Mouse (Mus musculus): ENCODE measurements around the gene Ankrd13d. TPM values are rescaled to one million over a fixed set of nuclear protein-coding genes. Genes with fewer than 3 reads are reported as not detected.

The Ankrd13d gene
- polyA plus RNA-seq, 1 experiment: 1.7 TPM

DNA sequence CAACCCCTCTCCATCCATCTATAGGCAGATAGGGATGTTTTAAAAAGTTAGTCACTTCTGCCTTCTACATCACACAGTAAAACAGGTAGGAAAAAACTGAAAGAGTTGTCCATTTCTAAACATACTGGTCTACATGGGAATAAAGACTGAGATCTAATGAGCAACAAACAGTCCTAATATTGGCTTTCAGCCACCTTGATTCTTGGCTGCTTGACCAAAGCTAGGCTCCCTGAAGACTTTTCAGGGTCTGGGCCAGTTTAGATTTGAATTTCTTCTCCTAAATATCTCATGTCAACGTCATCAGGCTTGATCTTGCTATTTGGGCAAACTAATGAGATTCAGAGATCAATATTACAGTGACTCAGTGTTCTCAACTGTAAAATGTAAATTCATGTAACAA lies 43.9 kb upstream of the Ankrd13d start:
- Histone ChIP-seq H3K36me3 (ENCODE audit: control insufficient read depth, insufficient read depth) (peaks cover 68% of the 10 kb centered on the region), H3K4me2 (ENCODE audit: low read depth) (no peak overlapping the region), H3K79me2 (ENCODE audit: control insufficient read depth, insufficient read depth) (peaks cover 19% of the 10 kb centered on the region), H3K4me3 (no peak overlapping the region), H3K27me3 (ENCODE audit: control insufficient read depth, insufficient read depth, insufficient read length) (no peaks in the 10 kb centered on the region), H3ac (ENCODE audit: control insufficient read depth, insufficient read length) (no peak overlapping the region)
- TF ChIP-seq POLR2AphosphoS2 (IDR thresholded peaks at IDR 0.05; ENCODE audit: insufficient read length, low read depth): no peak
- no peak for TF ChIP-seq POLR2A (IDR thresholded peaks at IDR 0.05; ENCODE audit: insufficient read length, low read depth)
- TF ChIP-seq REST (IDR thresholded peaks at IDR 0.05; ENCODE audit: insufficient read depth, insufficient read length): no peak
- no peak for TF ChIP-seq CEBPB (IDR thresholded peaks at IDR 0.05; ENCODE audit: insufficient read depth, poor library complexity, severe bottlenecking)
- TF ChIP-seq SRF (IDR thresholded peaks at IDR 0.05; ENCODE audit: control insufficient read depth, insufficient read length, low read depth): no peak
- no peak for TF ChIP-seq MYOD1 (IDR thresholded peaks at IDR 0.05; ENCODE audit: control insufficient read depth in 1 of 3, insufficient read length in 2 of 3, low read depth in 2 of 3)
- TF ChIP-seq MYOG (IDR thresholded peaks at IDR 0.05; ENCODE audit: control insufficient read depth in 1 of 3, insufficient read depth in 1 of 3, insufficient read length in 2 of 3, low read depth in 2 of 3): no peak
- TF ChIP-seq USF1 (IDR thresholded peaks at IDR 0.05; ENCODE audit: low read depth): no peak
- no peak for TF ChIP-seq TCF3 (IDR thresholded peaks at IDR 0.05; ENCODE audit: insufficient read length, low read depth)
- TF ChIP-seq E2F4 (IDR thresholded peaks at IDR 0.05; ENCODE audit: insufficient read depth): no peak
- TF ChIP-seq MAX (IDR thresholded peaks at IDR 0.05; ENCODE audit: low read depth): no peak

DNA sequence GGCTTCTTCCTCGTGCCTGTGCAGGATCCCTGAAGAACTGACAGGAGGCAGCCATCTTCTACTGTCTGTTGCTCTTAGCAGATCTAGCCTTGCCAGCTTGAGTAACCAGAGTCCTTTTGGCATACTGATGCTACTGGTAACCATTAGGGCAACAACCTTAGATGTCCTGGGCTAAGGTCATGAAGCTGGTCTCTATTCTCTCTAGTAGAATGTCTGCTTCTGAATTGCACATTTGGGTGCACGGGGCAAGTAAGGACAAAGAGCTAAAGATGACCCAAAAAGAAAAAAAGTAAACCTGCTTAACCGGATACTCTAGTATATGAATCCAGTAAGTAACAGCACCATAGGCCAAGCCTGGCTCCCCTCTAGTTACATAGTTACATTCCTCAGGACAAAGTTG lies 43.2 kb upstream of the Ankrd13d start:
- peaks cover 70% of the 10 kb centered on the region for H3K36me3 ChIP-seq (ENCODE audit: control insufficient read depth, insufficient read depth)
- H3K79me2 ChIP-seq (ENCODE audit: control insufficient read depth, insufficient read depth): peaks cover 11% of the 10 kb centered on the region
- no peak overlapping the region for H3K4me3 ChIP-seq
- no peaks in the 10 kb centered on the region for H3K27me3 ChIP-seq (ENCODE audit: control insufficient read depth, insufficient read depth, insufficient read length)
- H3ac ChIP-seq (ENCODE audit: control insufficient read depth, insufficient read length): no peak overlapping the region
- TF ChIP-seq SRF (IDR thresholded peaks at IDR 0.05; ENCODE audit: control insufficient read depth, insufficient read length, low read depth) (no peak), POLR2A (IDR thresholded peaks at IDR 0.05; ENCODE audit: insufficient read length, low read depth) (no peak), MAX (IDR thresholded peaks at IDR 0.05; ENCODE audit: low read depth) (no peak), E2F4 (IDR thresholded peaks at IDR 0.05; ENCODE audit: insufficient read depth) (no peak), REST (IDR thresholded peaks at IDR 0.05; ENCODE audit: insufficient read depth, insufficient read length) (no peak), TCF12 (IDR thresholded peaks at IDR 0.05; ENCODE audit: insufficient read depth, poor library complexity, severe bottlenecking) (no peak), MYOG (IDR thresholded peaks at IDR 0.05; ENCODE audit: control insufficient read depth in 1 of 3, insufficient read depth in 1 of 3, insufficient read length in 2 of 3, low read depth in 2 of 3) (no peak), USF1 (IDR thresholded peaks at IDR 0.05; ENCODE audit: low read depth) (no peak), POLR2AphosphoS2 (IDR thresholded peaks at IDR 0.05; ENCODE audit: insufficient read length, low read depth) (no peak), CEBPB (IDR thresholded peaks at IDR 0.05; ENCODE audit: insufficient read depth, poor library complexity, severe bottlenecking) (no peak), MYOD1 (IDR thresholded peaks at IDR 0.05; ENCODE audit: control insufficient read depth in 1 of 3, insufficient read length in 2 of 3, low read depth in 2 of 3) (no peak), TCF3 (IDR thresholded peaks at IDR 0.05; ENCODE audit: insufficient read length, low read depth) (no peak)
- H3K4me2 ChIP-seq (ENCODE audit: low read depth): no peak overlapping the region

DNA sequence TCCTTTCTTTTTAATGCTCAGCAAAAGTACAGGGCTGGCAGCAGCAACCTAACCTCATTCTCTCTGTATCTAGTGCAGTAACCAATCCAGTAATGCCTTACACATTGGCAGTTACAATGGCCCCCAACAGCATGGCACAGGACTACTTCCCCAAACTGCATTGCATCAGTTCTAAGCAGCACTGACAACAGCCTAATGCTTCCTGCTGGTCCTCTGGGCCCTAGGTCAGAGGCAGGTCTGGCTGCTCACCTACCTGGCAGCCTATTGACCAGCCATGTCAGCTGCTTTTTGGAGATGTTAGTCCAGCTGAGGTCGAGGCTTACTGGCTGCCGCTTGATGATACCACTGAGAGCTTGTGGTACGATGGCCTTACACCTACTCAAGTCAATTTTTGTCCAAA lies 39.2 kb upstream of the Ankrd13d start:
- Histone ChIP-seq H3K27me3 (ENCODE audit: control insufficient read depth, insufficient read depth, insufficient read length) (no peaks in the 10 kb centered on the region), H3K4me3 (no peak overlapping the region), H3K36me3 (ENCODE audit: control insufficient read depth, insufficient read depth) (peaks cover 69% of the 10 kb centered on the region), H3K4me2 (ENCODE audit: low read depth) (no peak overlapping the region), H3K79me2 (ENCODE audit: control insufficient read depth, insufficient read depth) (no peaks in the 10 kb centered on the region), H3ac (ENCODE audit: control insufficient read depth, insufficient read length) (no peak overlapping the region)
- TF ChIP-seq E2F4 (IDR thresholded peaks at IDR 0.05; ENCODE audit: insufficient read depth): no peak

DNA sequence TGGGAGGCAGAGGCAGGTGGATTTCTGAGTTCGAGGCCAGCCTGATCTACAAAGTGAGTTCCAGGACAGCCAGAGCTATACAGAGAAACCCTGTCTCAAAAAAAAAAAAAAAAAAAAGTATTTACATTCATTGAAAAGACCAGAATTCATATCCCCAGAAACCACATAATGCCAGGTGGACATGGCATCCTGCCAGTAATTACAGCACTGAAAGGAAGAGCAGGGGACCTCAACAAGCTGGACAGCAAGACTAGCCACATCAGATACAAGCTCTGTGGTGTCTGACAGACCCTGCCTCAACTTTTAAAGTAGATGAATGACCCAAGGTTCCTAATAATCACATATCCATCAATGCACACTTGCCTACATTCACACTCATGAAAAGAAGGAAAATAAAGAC lies 38.7 kb upstream of the Ankrd13d start:
- Histone ChIP-seq H3ac (ENCODE audit: control insufficient read depth, insufficient read length) (no peak overlapping the region), H3K4me3 (no peak overlapping the region), H3K27me3 (ENCODE audit: control insufficient read depth, insufficient read depth, insufficient read length) (no peaks in the 10 kb centered on the region), H3K79me2 (ENCODE audit: control insufficient read depth, insufficient read depth) (no peaks in the 10 kb centered on the region), H3K4me2 (ENCODE audit: low read depth) (no peak overlapping the region), H3K36me3 (ENCODE audit: control insufficient read depth, insufficient read depth) (peaks cover 64% of the 10 kb centered on the region)
- TF ChIP-seq MYOD1 (IDR thresholded peaks at IDR 0.05; ENCODE audit: control insufficient read depth in 1 of 3, insufficient read length in 2 of 3, low read depth in 2 of 3): no peak
- TF ChIP-seq MYOG (IDR thresholded peaks at IDR 0.05; ENCODE audit: control insufficient read depth in 1 of 3, insufficient read depth in 1 of 3, insufficient read length in 2 of 3, low read depth in 2 of 3): no peak
- no peak for TF ChIP-seq REST (IDR thresholded peaks at IDR 0.05; ENCODE audit: insufficient read depth, insufficient read length)
- TF ChIP-seq POLR2AphosphoS2 (IDR thresholded peaks at IDR 0.05; ENCODE audit: insufficient read length, low read depth): no peak
- no peak for TF ChIP-seq USF1 (IDR thresholded peaks at IDR 0.05; ENCODE audit: low read depth)
- no peak for TF ChIP-seq TCF3 (IDR thresholded peaks at IDR 0.05; ENCODE audit: insufficient read length, low read depth)
- TF ChIP-seq POLR2A (IDR thresholded peaks at IDR 0.05; ENCODE audit: insufficient read length, low read depth): no peak
- no peak for TF ChIP-seq SRF (IDR thresholded peaks at IDR 0.05; ENCODE audit: control insufficient read depth, insufficient read length, low read depth)

- no peak overlapping the region for H3K4me2 ChIP-seq (ENCODE audit: low read depth)
- H3K79me2 ChIP-seq (ENCODE audit: control insufficient read depth, insufficient read depth): no peaks in the 10 kb centered on the region
- H3K4me3 ChIP-seq: no peak overlapping the region
- H3K36me3 ChIP-seq (ENCODE audit: control insufficient read depth, insufficient read depth): peaks cover 46% of the 10 kb centered on the region
- TF ChIP-seq CEBPB (IDR thresholded peaks at IDR 0.05; ENCODE audit: insufficient read depth, poor library complexity, severe bottlenecking) (no peak), MYOD1 (IDR thresholded peaks at IDR 0.05; ENCODE audit: control insufficient read depth in 1 of 3, insufficient read length in 2 of 3, low read depth in 2 of 3) (no peak), MYOG (IDR thresholded peaks at IDR 0.05; ENCODE audit: control insufficient read depth in 1 of 3, insufficient read depth in 1 of 3, insufficient read length in 2 of 3, low read depth in 2 of 3) (no peak), POLR2A (IDR thresholded peaks at IDR 0.05; ENCODE audit: insufficient read length, low read depth) (no peak), E2F4 (IDR thresholded peaks at IDR 0.05; ENCODE audit: insufficient read depth) (no peak), MAX (IDR thresholded peaks at IDR 0.05; ENCODE audit: low read depth) (no peak), USF1 (IDR thresholded peaks at IDR 0.05; ENCODE audit: low read depth) (no peak), TCF3 (IDR thresholded peaks at IDR 0.05; ENCODE audit: insufficient read length, low read depth) (no peak), TCF12 (IDR thresholded peaks at IDR 0.05; ENCODE audit: insufficient read depth, poor library complexity, severe bottlenecking) (no peak), REST (IDR thresholded peaks at IDR 0.05; ENCODE audit: insufficient read depth, insufficient read length) (no peak)
- H3K27me3 ChIP-seq (ENCODE audit: control insufficient read depth, insufficient read depth, insufficient read length): no peaks in the 10 kb centered on the region
- no peak overlapping the region for H3ac ChIP-seq (ENCODE audit: control insufficient read depth, insufficient read length)
These were observed 36.3 kb upstream of the Ankrd13d start for GRCm38 (mm10) chr19:4319272-4319671.

Measured in myocyte (in vitro differentiated cells).